ENCODE assay signal across 27 mouse cellular contexts in genomic region chr3:60901571-60901970, GRCm38 (mm10).
"Had no signal": no experiment of that assay in that cellular context is flagged by ENCODE, and none has a peak within 500 bp of the region (broad histone marks: within the 10 kb centered on the region; RNA-seq: fewer than 3 reads in every experiment).

No protein-coding gene starts in this region.

- DNase-seq: gastrocnemius, postnatal 10 days; gastrocnemius, postnatal 25 days; heart, adult 18-20 months; heart, postnatal 10 days; heart, postnatal 4 days; kidney, adult 18-20 months; kidney, adult 8-10 months; kidney, postnatal 10 days; kidney, postnatal 25 days; kidney, postnatal 4 days; liver; liver, embryonic 13.5 days had no signal

- H3K4me3 ChIP-seq: heart, embryonic 10.5 days; heart, embryonic 12.5 days; hindbrain, embryonic 10.5 days; hindbrain, embryonic 12.5 days; intestine, embryonic 15.5 days; layer of hippocampus, adult 2 months; left cerebral cortex, adult 2 months; limb, embryonic 10.5 days; limb, embryonic 12.5 days; liver, embryonic 13.5 days; liver, embryonic 15.5 days had no signal

- H3K9ac ChIP-seq: heart, embryonic 12.5 days; hindbrain, embryonic 12.5 days; hindbrain, embryonic 14.5 days; intestine, embryonic 15.5 days; limb, embryonic 12.5 days; liver, embryonic 13.5 days; liver, embryonic 15.5 days had no signal

- H3K4me2 ChIP-seq: heart, embryonic 12.5 days; hindbrain, embryonic 12.5 days; hindbrain, embryonic 14.5 days; intestine, embryonic 15.5 days; limb, embryonic 12.5 days; liver, embryonic 11.5 days; liver, embryonic 13.5 days; liver, embryonic 15.5 days had no signal

- H3K4me1 ChIP-seq: heart, embryonic 10.5 days; heart, embryonic 12.5 days; hindbrain, embryonic 10.5 days; hindbrain, embryonic 12.5 days; intestine, embryonic 15.5 days; limb, embryonic 10.5 days; limb, embryonic 12.5 days; liver, embryonic 13.5 days; liver, embryonic 15.5 days had no signal

- H3K27me3 ChIP-seq: heart, embryonic 12.5 days; hindbrain, embryonic 12.5 days; intestine, embryonic 15.5 days; limb, embryonic 12.5 days; liver, embryonic 13.5 days; liver, embryonic 15.5 days had no signal

- H3K27ac ChIP-seq: heart, embryonic 10.5 days; hindbrain, embryonic 10.5 days; hindbrain, embryonic 12.5 days; hindbrain, embryonic 14.5 days; intestine, embryonic 15.5 days; layer of hippocampus, adult 2 months; left cerebral cortex, adult 2 months; limb, embryonic 10.5 days; limb, embryonic 12.5 days; liver, embryonic 13.5 days; liver, embryonic 15.5 days had no signal

- H3K36me3 ChIP-seq: heart, embryonic 10.5 days; heart, embryonic 12.5 days; hindbrain, embryonic 10.5 days; hindbrain, embryonic 12.5 days; intestine, embryonic 15.5 days; limb, embryonic 10.5 days; limb, embryonic 12.5 days; liver, embryonic 13.5 days; liver, embryonic 15.5 days had no signal

- H3K9me3 ChIP-seq: heart, embryonic 10.5 days; heart, embryonic 12.5 days; hindbrain, embryonic 10.5 days; hindbrain, embryonic 12.5 days; intestine, embryonic 15.5 days; limb, embryonic 10.5 days; limb, embryonic 12.5 days; liver, embryonic 13.5 days; liver, embryonic 15.5 days had no signal

- ATAC-seq: hindbrain, embryonic 16.5 days; inflammation-experienced regulatory T-cells, adult 6 months; intestine, embryonic 15.5 days; intestine, postnatal 0 days had no signal
